Mouse (Mus musculus) cerebellum, postnatal 36 days (tissue): Measurements from ENCODE around the gene Kif21a.

Experiments used
- DNase-seq, 2 experiments: peaks; one replicate each; pipeline ENCODE4 v3.0.0; 2021 to 2022; ENCODE audit warnings: mixed read lengths in 2 of 2

Gene Kif21a

DNA sequence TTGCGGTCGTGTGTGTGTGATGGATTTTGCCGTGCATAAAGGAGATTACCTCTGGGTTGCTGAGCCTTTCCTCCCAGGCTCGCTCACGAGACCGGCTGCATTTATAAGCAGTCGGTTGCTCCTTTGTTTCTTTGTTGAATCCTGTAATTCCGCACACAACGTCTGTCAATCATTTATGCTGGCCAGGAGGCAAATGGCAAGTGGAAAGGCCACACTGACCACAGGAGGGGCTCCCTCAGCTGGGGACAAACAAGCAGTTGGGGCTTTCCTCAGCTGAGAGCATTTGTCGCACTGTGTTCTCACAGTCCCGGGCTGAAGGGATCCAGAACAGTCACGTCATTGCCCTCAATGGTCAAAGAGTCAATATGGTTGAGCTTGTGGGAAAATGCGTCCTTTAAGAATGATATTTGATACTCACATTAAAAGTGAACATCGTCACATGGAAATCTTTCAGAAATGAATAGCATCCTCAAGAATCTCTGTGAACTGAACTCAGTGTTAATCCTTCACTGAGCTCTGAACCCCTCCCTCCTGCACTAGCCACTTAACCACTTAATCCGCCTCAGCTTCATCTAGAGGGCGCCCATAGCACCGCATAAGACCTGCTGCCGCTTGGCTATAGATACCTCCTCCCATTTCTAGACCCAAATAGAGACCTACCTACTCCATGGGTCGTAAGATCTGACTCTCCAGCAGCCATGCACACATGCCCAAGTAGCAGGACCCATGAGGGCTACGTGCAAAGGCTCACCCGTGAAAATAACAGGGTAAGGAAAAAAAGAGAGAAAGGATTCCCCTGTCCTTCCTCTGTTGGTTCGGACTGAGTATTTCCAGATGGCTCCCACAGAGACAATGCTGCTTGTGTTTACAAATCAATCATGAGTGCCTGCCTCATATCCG lies 32.2 kb downstream of the Kif21a start:
- peak in 1 of 2 experiments; percentile 11 for DNase-seq

DNA sequence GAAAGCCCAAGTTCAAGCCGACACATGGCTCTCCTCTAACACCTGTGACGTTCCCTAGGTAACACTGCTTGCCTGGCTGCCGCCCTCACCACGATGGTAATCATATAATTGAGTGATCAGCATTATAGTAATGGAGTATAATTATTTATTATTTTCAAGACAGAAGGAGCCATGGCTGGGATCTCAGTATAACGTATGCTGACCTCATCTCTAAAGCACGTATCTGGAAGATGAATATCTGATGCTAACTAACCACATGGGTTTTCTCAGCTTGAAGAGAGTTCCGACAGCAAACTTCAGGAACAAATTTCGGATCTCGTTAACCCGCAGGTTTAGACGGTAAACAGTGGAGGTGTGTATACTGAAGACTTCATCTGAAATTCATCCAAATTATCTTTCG lies 33.4 kb downstream of the Kif21a start:
- DNase-seq = no peak

DNA sequence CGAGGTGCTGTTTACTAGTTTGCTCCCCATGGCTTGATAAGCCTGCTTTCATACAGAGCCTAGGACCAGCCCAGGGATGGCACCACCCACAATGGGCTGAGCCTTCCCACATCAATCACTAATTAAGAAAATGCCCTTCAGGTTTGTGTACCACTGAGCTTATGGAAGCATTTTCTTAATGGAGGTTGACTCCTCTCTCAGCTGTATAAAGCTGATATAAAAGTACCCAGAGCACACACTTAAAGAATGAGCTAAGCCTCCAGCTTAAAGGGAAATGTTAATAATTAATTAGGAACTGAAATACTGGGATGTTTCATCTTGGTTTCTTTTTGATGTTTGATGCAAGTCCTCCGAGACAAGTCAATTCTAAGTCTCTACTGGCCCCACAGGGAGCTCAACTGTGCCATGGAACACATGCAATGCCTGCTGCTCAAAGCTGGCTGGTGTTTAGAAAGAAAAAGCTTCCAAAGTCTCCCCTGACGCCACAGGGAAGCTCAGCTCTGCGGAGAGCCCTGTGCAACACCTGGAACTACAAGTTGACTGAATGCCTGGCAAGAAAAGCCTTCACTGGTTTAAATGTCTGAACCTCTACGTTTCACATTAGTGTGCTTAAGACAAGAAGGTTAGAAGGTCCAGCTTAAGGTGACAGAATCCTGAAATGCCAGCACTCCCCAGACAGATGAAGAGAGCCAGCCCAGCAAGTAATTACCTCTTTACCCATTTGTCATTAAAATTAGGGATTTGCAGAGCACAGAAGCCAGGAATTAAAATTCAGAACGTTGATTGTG lies 36.8 kb downstream of the Kif21a start:
- no peak for DNase-seq

DNA sequence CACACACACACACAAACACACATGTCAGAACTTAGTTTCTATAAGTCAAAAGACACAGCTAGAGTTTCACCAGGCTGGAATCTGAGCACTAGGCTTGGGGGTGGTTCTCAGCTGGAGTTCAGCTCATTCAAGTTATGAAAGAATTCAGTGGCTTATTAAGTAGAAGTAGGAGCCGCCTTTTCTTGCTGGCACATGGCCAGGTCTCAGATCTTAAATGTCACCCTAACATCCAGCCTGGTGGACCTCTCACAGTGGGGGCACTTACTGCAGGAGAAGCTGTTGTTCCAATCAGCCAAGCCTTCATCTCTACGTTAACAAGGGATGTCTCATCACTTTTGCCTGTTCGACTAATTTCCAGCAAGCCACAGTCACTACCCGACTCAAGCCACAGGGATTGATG lies 39.5 kb downstream of the Kif21a start:
- no peak for DNase-seq

DNA sequence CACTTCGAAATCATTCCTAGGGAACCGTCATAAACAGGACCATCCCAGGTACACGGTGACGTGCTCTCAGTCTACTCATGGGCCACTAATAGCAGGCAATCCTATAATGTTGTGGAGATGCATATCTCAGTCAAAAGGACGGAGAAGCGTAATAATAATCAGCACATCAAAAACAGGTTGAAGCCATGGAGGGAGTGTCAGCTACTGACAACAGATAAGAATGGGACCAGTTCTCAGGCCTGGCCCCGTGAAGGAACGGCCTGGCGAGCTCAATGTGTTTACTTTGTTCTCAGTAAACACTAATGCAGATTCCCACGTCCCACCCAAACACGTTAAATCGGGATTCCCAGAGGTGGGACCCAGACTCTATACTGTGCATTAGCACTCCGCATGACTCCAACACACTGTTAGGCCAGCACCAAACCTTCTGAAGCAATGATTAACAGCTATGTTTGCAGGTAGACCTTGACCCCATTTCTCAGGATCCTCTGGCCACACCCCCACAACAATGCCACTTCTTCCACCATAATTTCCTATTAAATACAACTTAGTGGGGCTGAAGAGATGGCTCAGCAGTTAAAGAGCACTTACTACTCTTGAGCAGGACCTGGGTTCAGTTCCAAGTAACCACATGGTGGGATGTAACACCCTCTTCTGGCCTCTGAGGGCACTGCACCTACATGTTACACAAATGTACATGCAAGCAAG lies 42.5 kb downstream of the Kif21a start:
- no peak for DNase-seq

DNA sequence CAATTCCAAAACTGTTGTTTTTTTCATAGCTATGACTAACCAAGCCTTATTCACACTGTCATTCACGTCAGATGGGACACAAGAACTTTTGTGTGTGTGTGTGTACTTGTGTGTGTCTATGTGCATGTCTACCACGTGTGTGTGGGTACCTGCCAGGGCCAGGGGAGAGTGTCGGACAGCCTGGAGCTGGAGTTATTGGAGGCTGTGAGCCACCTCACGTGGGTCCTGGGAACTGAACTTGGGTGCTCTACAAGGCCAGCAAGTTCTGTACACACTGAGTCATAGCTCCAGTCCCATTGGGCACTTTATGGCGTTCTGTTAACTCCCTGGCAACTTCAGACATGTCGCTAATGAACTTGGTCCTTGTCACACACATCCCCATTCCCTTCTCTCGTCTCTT lies 45.0 kb downstream of the Kif21a start:
- DNase-seq = no peak

DNA sequence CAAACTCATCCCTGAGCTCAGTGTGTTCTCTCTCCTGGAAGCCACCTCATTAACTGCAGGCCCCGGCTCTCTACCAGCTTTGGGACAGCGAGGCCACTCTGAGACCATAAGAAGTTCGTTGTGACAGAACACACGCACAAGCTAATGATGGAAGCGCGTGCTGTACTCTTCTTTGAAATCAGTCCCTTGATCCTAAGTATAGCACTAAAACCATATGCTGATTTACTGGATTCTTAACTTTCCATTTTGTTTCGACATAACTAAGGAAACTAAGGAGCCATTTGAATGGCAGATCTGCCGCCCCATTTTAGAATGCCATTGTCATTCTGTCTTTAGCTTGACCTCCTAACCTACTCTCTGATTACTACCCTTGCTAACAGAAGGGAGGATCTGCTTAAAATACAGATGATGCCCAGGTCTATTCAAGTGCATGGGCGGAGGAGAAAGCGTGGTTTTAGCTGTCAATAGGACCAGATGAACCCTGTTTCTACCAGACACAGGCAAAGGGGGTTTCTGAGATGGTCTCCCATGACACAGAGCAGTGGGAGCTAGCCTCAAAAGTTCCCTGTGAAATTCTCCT lies 48.6 kb downstream of the Kif21a start:
- no peak for DNase-seq

DNA sequence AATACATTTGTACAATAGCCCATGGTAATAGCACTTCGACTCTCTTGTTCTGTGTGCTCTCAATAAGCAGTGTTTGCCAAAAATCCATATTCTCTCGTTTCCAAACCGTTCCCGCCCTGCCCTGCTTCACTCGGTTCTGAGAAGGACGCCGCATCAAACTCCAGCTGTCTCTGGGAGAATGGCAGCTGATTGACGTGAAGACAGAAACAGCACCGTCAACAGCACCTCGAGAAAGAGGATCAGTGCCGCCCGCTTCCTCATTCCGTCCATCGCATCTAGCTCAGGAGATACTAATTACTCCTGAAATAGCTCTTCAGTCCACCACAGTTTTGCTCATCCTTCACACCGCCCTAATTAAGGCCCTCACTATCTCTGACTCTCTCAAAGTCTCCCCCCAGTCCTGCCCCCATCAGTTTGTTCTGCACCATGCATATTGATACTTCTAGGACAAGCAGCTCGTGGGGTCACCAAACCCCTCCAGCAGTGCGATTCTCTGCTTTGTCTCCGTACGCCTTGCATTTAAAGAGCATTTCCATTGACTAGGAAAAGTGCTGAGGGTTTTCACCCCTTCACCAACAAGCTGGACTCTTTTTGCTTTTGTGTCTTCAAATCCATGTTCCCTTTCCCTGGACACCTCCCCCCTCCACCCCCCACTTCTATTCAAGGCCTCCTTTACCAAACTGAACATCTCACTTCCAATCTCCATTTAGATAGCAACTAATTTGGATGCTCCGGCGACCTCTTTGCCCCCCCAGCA lies 49.3 kb downstream of the Kif21a start:
- DNase-seq = no peak

DNA sequence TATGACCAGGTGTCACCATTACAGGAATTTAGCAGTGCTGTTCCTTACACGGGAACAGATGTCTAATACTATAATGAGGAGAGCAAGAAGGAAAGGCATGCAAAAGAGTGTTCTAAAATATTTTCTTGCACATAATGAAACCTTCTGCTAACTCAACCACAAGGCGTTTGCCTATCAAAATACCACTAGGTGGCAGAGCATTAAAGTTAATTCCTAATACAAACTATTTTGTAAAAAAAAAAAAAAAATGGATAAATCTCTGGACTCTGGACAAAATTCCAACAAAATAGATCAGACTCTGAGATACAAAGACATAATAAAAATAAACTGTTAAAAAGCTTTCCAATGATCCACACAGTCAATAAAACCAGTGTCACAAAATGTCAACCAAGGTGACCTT lies 56.9 kb downstream of the Kif21a start:
- no peak for DNase-seq

DNA sequence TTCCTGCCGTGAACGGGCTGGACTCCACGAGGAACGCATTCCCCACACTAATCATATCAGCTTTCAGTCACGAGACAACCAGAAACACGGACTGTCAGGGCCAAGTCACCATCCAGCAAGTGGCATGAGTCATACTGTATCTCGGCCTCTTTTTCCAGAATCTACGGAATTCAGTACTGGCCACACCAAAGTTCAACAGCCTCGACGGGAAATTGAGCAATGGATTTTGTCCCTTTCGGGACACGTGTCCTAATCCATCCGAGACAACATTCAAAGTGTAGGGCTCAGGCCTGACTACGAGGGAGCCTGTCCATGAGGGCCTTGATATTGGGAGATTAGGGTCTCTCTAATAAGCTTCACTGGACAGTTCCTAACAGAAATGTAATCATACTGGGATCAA lies 57.4 kb downstream of the Kif21a start:
- DNase-seq = no peak

DNA sequence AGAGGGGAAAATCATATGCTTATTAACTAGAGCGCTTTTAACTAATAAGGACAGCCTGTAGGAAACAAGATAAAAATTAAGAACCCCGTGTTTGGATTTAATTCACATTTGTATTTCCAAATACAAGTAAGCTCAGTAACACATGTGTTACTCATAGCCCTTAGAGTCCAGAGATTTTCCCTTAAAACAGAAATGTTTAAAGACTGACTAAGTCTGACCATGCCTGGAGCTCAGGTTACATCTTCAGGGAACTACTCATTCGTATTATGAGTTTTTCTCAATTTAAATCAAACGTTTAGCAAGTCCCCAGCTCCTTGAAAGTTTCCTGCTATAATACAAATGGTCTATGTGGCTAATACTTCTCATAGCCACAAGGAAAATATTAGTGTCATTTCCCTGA lies 57.9 kb downstream of the Kif21a start:
- DNase-seq = no peak

DNA sequence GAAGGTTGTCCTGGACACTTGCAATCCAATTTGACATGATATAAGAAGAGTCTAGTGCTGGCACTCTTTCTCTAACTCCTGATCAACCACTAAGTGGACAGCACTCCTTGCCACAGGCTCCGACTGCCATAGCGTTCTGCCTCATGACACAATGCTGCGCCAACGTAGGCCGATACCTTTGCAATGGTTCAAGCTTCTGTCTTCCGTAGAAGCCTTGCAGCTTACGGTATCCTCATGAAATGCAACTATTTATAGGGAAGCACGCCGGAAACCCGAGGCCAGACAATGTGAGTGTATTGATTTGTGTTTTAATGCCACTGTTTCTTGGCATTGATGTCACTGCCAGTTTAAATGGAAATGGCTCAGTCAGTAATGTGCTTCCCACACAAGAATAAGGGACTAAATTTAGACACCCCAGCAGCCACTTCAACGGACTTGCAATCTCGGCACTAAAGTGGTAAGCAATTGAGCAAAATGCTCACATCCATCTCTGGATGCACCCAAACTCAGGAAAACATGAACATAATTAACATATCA lies 62.0 kb downstream of the Kif21a start:
- DNase-seq = no peak

DNA sequence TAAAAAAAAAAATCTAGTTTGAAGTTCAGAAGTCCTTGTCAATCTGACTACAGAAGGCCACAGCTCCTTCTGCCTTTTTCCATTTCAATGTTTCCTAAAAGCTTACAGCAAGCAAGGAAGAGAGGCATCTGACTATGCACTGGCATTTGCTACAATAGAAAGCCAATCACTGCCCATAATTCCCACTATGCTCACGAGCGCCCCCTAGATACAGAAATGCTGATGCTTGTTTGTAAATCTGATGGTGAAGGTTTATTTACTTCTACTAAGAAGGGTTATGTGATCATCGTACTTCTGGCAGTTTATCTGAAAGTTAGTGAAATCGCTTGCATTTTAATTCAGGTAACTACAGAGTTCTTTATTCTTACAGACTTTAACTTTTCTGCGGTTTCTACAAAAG lies 73.8 kb downstream of the Kif21a start:
- no peak for DNase-seq

DNA sequence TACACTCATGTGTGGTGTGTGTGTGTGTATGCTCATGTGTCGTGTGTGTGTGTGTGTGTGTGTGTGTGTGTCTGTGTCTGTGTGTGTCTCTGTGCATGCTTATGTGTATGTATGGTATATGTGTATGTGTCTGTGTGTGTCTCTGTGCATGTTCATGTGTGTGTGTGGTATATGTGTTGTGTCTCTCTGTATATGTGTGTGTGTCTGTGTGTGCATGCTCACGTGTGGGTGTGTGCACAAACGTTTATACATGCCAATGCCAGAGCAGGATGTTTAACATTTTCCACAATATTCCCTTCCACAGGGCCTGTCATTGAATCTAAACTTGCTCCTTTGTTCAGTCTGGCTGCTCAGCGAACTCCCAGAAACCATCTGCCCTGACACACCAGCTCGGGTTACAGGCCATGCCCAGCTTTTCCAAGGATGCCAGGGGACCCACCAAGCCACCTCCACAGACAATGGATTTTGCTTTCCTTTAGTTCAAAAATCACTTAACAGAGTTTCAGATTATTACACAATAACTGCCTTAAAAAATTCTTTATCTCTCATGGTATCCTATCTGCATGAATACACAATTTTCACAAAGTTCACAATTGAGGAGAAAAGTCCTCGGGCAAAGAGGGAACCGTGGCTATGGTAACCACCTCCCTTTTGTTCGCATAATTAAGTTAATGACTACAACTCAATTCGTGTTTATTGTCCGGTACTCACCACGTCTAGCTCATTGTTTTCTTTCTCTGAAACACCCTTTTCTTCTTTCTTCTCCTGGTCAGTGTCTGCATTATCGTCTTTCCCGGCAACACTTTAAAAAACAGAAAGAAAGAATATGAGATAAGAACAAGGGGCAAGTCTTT lies 77.6 kb downstream of the Kif21a start:
- no peak for DNase-seq

DNA sequence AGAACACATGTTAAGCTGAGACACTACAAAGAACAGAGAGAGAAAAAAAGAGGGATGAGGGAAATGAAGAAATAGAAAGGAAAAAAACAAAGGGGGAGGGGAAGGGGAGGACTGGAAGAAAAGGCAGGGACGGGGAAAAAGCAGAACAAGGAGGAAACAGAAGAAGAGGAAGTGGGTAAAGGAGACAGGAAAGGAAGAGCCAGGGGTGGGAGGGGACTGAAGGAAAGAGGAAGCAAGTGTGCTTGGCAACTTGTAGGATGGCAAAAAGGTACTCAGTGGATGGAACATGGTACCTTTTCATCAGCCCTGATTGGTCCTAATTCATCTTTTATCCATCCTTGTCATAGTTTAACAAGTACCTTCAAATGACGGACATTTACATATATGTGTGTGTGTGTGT lies 86.4 kb downstream of the Kif21a start:
- DNase-seq = no peak

DNA sequence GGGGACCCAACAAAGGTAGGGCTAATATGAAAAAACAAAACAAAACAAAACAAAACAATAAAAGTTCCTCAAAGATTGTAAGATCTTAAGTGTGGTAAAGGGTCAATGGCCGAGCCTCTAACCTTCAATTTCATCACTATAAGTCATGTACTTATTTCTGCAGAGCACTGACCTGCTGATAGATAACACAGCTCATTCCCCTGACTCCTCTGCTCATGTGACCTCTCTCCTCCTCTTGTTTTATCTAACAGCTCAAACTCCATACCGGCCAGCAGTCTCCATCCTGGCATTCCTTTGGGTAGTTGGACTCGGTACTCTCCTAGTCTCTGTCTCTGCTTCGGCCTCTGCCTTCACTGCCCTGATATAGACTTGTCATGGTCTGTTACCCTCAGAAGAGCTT lies 87.2 kb downstream of the Kif21a start:
- no peak for DNase-seq

DNA sequence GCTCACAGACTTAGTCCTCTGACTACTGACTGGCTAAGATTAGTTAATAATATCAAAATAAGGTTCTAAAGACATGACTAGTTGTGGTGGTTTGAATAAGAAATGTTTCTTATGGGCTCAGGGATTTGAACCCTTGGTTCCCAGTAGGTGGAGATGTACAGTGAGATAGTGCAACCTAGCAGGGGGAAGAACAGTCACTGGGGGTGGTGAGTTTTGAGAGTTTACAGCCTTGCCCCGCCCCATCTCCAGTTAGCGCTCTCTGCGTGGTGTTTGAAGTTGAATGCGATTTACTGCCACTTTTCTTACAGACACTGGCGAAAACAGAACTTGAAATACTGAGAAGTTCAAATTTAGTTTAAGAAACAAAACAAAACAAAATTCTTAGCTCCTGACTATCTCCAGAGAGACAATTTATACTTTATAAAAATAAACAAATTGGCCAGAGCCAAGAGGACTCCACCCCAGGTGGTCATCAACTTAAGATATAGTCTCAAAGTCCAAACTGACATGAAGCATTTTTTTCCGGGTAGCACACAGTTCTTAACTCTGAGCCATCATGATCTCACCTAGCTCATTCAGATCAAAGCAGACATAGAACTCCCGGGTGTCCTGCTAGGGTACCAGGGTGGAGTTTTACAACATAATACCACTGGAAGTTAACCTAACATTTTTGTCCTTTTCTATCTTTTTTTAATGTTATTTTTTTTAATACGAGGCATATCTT lies 88.8 kb downstream of the Kif21a start:
- no peak for DNase-seq

DNA sequence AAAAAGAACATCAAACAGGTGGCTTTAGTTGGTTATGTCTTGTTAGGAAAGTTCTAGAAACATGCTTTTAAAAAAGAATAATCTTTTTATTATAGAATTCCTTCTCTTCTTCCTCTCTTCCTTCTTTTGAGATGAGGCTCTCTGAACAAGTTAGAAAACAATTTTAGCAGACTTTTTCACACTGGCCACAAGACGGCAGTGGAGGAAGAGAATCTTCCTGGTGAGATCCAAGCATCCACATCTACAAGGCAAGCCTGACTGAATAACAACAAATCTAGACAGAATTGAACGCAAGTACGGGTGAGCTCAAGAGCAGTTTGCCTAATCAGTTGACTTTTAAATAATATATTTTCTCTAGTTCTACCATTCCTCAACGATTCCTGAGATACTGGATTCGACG lies 98.4 kb downstream of the Kif21a start:
- no peak for DNase-seq

DNA sequence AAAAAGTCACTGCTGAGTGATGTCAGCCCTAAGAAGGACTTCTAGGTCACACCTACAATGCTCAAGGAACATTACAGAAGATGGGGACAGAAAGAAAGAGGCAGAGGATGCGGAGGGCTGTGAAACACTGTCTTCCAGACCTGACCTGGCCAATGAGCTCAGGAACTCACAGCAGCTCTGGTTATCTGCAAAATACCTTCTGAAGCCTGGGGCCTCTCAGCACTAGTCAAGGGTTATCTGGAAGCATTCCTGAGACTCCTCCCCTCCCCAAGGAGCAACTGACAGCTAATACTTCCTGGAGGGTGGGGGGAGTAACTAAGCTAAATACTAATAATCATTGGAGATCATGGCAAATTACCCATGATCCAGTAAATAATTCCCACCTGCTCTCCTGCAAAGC lies 111.3 kb downstream of the Kif21a start:
- no peak for DNase-seq

DNA sequence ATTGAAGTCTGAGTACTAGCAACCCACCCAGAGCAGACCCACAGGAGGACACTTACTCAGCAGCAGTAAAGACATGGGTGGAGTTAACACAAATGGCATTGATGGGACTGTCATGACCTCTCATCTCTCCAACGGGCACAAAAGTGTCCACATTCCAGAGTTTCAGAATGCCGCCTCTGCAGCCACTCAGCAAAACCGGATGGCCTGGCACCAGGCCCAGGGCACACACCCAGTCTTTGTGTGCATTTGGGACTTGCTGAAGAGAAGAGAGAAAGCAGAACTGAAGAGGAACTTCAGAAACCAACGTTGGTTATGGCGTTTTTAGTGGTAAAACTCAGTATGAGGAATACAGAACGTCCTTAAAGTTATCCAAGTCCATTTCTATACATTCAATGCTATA lies 114.2 kb downstream of the Kif21a start:
- peak in 1 of 2 experiments; percentile 16 for DNase-seq
